Mouse (Mus musculus) intestine, embryonic 15.5 days (tissue): ENCODE results near the gene Hip1r. TPM values are rescaled to one million over a fixed set of nuclear protein-coding genes. Genes with fewer than 3 reads are reported as not detected.

ENCODE experiments used
- ATAC-seq: fragments of 200-750 bp; cut with Nextera tagmentation; 2 replicates; pipeline ENCODE4 v1.8.0; 2017; ENCODE audit warnings: moderate TSS enrichment, moderate library complexity
- H3K27ac ChIP-seq: fragments of 300-500 bp; sonication (generic); 2 replicates; pipeline ENCODE4 v1.5.1; 2015; ENCODE audit warnings: mild to moderate bottlenecking, inconsistent platforms
- H3K27me3 ChIP-seq: fragments of 300-500 bp; sonication (generic); replicated peaks from 2 replicates; pipeline ENCODE4 v1.6.1; 2015; ENCODE audit warnings: inconsistent platforms
- H3K36me3 ChIP-seq: fragments of 300-500 bp; sonication (generic); 2 replicates; pipeline ENCODE4 v1.6.1; 2015; ENCODE audit warnings: inconsistent platforms
- H3K4me1 ChIP-seq: fragments of 300-500 bp; sonication (generic); replicated peaks from 2 replicates; pipeline ENCODE4 v1.6.1; 2015; ENCODE audit warnings: inconsistent platforms
- H3K4me2 ChIP-seq: fragments of 300-500 bp; sonication (generic); replicated peaks from 2 replicates; pipeline ENCODE4 v1.6.1; 2015; ENCODE audit warnings: mild to moderate bottlenecking, inconsistent platforms
- H3K4me3 ChIP-seq: fragments of 300-500 bp; sonication (generic); replicated peaks from 2 replicates; pipeline ENCODE4 v1.5.1; 2015; ENCODE audit warnings: inconsistent platforms
- H3K9ac ChIP-seq: fragments of 300-500 bp; sonication (generic); 2 replicates; pipeline ENCODE4 v1.6.1; 2015; ENCODE audit warnings: inconsistent platforms
- H3K9me3 ChIP-seq: fragments of 300-500 bp; sonication (generic); 2 replicates; pipeline ENCODE4 v1.6.1; 2016; ENCODE audit warnings: inconsistent platforms
- WGBS: fragments of 180-500 bp; shearing (Covaris S2); methylation state at CpG from one replicate; pipeline ENCODE4 v1.1.7; 2015; 5-methylcytosine and 5-hydroxymethylcytosine counted together
- polyA plus RNA-seq: library from polyadenylated mRNA; unstranded; fragments of >200 nt; fragmentation: Nextera tagmentation; extraction: Ambion mirVana; gene quantifications from 2 replicates; pipeline ENCODE4 v1.2.1, GENCODE M21; 2015

The Hip1r gene
- polyA plus RNA-seq, 1 experiment from 2014 or later: 26.0 TPM

- Histone ChIP-seq H3K4me3 (no peak overlapping the region), H3K4me1 (peaks cover 10% of the 10 kb centered on the region; the same call in 1 of the 2 replicates), H3K27me3 (no peaks in the 10 kb centered on the region), H3K27ac (no peak overlapping the region), H3K36me3 (peaks cover 26% of the 10 kb centered on the region; the same call in 1 of the 2 replicates), H3K9me3 (no peaks in the 10 kb centered on the region), H3K9ac (no peak overlapping the region), H3K4me2 (no peak overlapping the region)
- ATAC-seq: no peak
- WGBS: 57% methylated on average over 9 of the region's 9 CpGs
These were observed 27.8 kb downstream of the Hip1r start for GRCm38 (mm10) chr5:124001274-124001673.

- WGBS: 58% methylated on average over 2 of the region's 2 CpGs
- H3K4me3 ChIP-seq: no peak overlapping the region
- no peak overlapping the region for H3K4me2 ChIP-seq
- peaks cover 10% of the 10 kb centered on the region; the same call in 1 of the 2 replicates for H3K4me1 ChIP-seq
- peaks cover 27% of the 10 kb centered on the region for H3K36me3 ChIP-seq
- H3K27me3 ChIP-seq: no peaks in the 10 kb centered on the region
- 0 out of 2 replicates have a peak overlapping the region, but pooled peaks have one; percentile 32 for H3K27ac ChIP-seq
- H3K9ac ChIP-seq: no peak overlapping the region
- H3K9me3 ChIP-seq: no peaks in the 10 kb centered on the region
- no peak for ATAC-seq
These were observed 29.4 kb downstream of the Hip1r start for GRCm38 (mm10) chr5:124002876-124003275.

DNA sequence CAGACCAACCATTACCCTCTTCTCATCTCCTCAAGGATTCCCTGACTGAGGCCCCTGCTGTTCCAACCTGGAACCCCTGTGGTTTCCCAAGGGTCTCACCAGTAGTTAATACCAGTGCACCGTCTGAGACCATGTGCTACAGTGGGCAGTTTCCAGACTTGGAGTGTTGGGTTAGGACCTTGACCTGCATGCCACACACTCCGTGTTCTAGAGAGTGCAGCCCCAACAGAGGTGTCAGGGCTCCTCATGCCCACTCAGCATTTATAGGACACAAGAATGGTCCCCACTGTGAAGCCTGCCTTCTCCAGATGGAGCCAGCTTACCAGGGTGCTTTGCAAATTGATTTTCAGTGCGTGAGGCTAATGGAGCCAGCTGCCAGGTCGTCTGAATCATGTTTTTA is 29.9 kb downstream of the Hip1r start:
- ATAC-seq: no peak
- no peak overlapping the region for H3K9ac ChIP-seq
- WGBS: 71% methylated on average over 4 of the region's 4 CpGs
- 0 out of 2 replicates have a peak overlapping the region, but pooled peaks have one; percentile 32 for H3K27ac ChIP-seq
- no peak overlapping the region for H3K4me2 ChIP-seq
- no peak overlapping the region for H3K4me3 ChIP-seq
- peaks cover 27% of the 10 kb centered on the region for H3K36me3 ChIP-seq
- H3K27me3 ChIP-seq: no peaks in the 10 kb centered on the region
- H3K4me1 ChIP-seq: peaks cover 10% of the 10 kb centered on the region; the same call in 1 of the 2 replicates
- H3K9me3 ChIP-seq: no peaks in the 10 kb centered on the region

DNA sequence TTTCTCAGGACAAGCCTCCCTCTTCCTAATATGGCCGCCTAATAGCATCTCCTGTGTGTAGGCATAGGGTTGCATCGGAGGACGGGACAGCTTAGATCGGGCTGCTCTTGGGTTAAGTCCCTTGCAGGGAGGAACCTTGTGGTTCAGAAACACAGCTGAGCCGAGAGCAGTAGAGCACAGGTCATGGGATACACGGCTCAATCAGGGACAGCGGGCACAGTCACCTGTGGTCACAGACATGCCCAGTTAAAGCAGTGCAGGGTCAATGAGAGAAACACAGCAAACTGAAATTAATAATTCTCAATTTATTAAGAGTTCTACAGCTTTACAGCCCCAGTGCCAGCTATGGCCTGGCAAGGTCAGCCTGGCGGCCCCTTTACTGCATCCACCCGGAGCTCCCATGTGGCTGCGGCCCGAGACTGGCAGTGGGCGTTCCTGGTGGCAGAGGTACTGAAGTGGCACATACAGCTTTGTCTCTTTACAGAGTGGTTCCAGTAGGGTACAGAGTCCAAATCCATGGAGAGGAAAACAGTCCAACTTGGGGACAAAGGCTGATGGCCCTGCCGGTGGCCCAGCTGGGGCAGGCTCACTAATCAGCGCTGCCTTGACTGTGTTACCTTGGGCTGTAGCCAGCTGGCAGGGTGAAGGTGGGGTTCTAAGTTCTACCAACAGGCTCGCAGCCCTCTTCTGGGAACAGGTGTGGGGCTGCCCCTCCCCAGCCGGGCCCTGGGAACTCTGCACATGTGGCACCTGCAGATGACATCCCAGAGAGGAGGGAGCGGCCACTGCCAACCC is 31.1 kb downstream of the Hip1r start:
- peak overlapping the region; percentile 52 for H3K27ac ChIP-seq
- H3K36me3 ChIP-seq: peaks cover 34% of the 10 kb centered on the region
- no peak overlapping the region for H3K9ac ChIP-seq
- WGBS: 85% methylated on average over 17 of the region's 17 CpGs
- H3K27me3 ChIP-seq: no peaks in the 10 kb centered on the region
- no peak overlapping the region for H3K4me3 ChIP-seq
- ATAC-seq: peak; percentile 76
- H3K9me3 ChIP-seq: no peaks in the 10 kb centered on the region
- H3K4me2 ChIP-seq: no peak overlapping the region
- H3K4me1 ChIP-seq: peaks cover 10% of the 10 kb centered on the region; the same call in 1 of the 2 replicates

DNA sequence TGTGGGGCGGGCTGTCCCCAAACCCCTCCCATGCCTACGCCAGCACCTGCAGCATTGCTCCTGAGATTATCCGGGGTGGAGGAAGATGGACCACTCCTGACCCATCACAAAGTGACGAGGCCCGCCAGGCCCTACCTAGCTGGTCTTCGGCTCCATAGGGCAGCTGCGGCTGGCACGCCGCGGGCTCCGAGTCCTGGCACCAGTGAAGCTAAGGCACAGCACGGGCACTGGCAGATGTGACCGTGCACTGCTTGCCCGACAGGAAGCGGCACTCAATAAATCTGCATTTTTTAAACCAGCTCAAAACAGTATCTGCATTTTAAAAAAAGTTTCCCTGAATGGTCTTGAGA is 31.7 kb downstream of the Hip1r start:
- Histone ChIP-seq H3K9ac (no peak overlapping the region), H3K36me3 (peaks cover 37% of the 10 kb centered on the region), H3K4me3 (no peak overlapping the region), H3K4me1 (peaks cover 12% of the 10 kb centered on the region), H3K9me3 (no peaks in the 10 kb centered on the region), H3K27me3 (no peaks in the 10 kb centered on the region), H3K27ac (0 out of 2 replicates have a peak overlapping the region, but pooled peaks have one; percentile 52), H3K4me2 (no peak overlapping the region)
- 91% methylated on average over 15 of the region's 15 CpGs for WGBS
- ATAC-seq: no peak

- H3K27me3 ChIP-seq: no peaks in the 10 kb centered on the region
- no peaks in the 10 kb centered on the region for H3K9me3 ChIP-seq
- no peak for ATAC-seq
- 82% methylated on average over 11 of the region's 11 CpGs for WGBS
- peaks cover 17% of the 10 kb centered on the region for H3K4me1 ChIP-seq
- no peak overlapping the region for H3K9ac ChIP-seq
- no peak overlapping the region for H3K4me2 ChIP-seq
- H3K36me3 ChIP-seq: peaks cover 38% of the 10 kb centered on the region
- H3K4me3 ChIP-seq: no peak overlapping the region
- no peak overlapping the region for H3K27ac ChIP-seq
These were observed 32.2 kb downstream of the Hip1r start for GRCm38 (mm10) chr5:124005591-124005990.

DNA sequence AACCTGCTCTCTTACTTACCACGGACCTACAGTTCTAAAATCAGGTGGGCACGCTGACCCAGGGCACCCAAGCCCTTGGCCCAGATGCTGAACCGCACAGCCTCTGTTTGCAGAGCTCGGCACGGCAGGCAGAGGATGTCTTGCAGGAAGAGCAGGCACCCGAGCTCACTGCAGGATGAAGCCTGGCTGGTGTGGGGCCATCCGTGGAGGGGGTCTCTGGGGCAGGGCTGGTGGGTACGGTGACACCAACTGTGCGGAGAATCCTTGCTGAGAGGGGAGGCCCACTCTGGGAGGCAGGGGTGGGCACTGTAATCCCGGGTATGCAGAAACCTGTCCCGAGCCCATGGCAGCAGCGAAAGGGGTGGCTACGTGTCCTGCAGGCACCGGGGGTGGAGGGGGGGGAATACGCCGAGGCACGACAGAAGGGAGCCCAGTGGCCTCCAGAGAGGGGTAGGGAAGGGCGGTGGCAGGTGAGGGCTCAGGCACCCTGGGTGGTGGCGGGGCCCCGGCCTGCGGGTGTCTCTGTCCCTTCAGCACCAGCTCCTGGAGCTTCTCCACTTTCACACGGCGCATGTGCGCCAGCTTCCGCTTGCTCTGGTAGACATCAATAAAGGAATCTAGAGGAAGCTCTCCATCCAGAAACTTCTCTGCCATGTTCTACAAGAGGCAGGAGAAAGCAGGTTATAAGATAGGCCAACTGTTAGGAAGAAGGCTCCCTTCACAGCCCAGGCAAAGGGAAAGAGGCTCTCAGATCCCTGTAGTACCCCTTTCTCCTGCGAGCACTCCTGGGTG is 32.9 kb downstream of the Hip1r start:
- no peak overlapping the region for H3K27ac ChIP-seq
- H3K4me3 ChIP-seq: no peak overlapping the region
- no peak overlapping the region for H3K9ac ChIP-seq
- H3K36me3 ChIP-seq: peaks cover 38% of the 10 kb centered on the region
- H3K4me1 ChIP-seq: peaks cover 24% of the 10 kb centered on the region
- no peak overlapping the region for H3K4me2 ChIP-seq
- no peaks in the 10 kb centered on the region for H3K9me3 ChIP-seq
- 82% methylated on average over 26 of the region's 26 CpGs for WGBS
- no peak for ATAC-seq
- no peaks in the 10 kb centered on the region for H3K27me3 ChIP-seq

DNA sequence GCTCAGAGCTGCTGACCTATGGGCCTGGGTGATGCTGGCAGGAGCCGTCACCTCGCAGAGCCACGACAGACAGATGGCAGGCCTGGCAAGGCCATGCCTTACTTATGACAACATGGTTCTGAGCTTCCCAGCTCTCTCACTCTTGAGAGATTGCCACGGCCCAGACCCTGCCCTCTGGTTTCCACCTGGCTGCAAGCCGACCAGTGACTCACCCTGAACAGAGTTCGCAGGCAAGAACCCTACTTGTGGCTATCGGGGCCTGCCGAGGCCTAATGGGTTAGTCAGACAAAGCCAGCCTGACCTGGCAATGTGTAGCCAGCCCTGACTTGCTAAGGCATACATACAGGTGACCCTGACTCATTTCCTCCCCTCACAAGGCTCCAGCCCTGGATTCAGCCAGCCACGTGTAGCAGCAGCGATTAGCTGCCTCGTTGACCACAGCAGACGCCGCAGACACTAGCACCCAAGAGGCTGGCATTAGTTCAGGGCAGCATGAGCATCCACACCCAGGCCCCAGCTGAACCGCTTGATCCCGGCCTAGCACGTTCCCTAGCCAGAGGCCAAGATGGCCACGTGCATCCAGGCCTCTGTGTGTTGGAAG is 33.6 kb downstream of the Hip1r start:
- H3K27me3 ChIP-seq: no peaks in the 10 kb centered on the region
- H3K9ac ChIP-seq: no peak overlapping the region
- WGBS: 87% methylated on average over 17 of the region's 17 CpGs
- H3K4me3 ChIP-seq: no peak overlapping the region
- peaks cover 30% of the 10 kb centered on the region for H3K4me1 ChIP-seq
- no peaks in the 10 kb centered on the region for H3K9me3 ChIP-seq
- peak overlapping the region; percentile 32; the same call in 1 of the 2 replicates for H3K27ac ChIP-seq
- no peak for ATAC-seq
- peaks cover 38% of the 10 kb centered on the region for H3K36me3 ChIP-seq
- no peak overlapping the region for H3K4me2 ChIP-seq

DNA sequence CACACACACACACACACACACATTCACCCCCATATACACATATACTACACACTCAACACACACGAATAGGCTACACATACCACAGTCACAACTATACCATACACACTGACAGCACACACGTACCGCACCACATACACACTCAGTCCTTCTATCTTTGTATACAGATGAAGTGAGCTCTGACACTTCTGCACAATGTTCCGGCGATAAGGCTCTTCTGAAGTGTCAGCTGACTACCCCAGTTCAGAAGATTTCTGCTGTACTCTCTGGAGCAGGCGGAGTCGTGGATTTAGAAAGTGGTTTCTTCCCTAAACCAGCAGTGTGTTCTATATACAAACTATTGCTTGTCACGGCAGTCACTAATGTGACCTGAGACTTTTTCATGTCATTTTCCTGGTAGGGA is 36.6 kb downstream of the Hip1r start:
- Histone ChIP-seq H3K4me3 (no peak overlapping the region), H3K4me1 (peaks cover 43% of the 10 kb centered on the region), H3K9ac (no peak overlapping the region), H3K36me3 (peaks cover 27% of the 10 kb centered on the region), H3K4me2 (no peak overlapping the region), H3K27me3 (no peaks in the 10 kb centered on the region), H3K9me3 (no peaks in the 10 kb centered on the region), H3K27ac (peak overlapping the region; percentile 71; the same call in 1 of the 2 replicates)
- no peak for ATAC-seq
- 76% methylated on average over 8 of the region's 8 CpGs for WGBS

DNA sequence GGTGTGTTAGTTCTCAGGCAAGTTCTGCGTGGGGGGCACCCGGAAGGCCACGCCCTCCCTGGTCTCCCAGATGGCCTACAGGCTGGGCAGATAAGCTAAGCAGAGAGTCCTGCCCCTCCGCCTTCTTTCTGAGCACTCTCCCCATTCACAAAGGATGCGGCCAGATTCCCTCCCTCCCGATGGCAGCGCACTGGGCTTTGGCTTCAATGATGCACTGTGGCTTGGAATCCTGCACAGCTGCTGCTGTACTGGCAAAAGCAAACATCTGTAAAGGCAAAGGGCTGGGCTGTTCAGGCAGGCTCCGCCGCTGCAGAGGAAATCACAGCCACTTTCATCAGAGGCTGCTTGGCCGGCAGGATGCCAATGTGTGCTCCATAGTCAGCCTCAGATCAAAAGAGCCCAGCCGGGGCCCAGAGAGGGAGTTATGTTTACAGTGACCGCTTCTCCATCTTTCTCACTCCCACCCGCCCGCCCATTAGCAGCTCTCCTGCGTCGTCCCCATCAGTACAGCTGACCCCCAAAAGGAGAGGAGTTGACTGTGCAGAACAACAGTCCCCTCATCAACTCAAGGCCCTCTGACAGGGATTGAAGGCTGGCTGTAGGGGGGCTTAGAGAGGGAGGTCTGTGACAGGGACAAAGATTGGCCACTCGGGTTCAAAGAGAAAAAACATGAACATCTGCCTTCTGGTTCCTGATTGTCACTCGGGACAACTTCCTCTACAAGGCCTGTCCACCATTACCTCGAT is 37.7 kb downstream of the Hip1r start:
- Histone ChIP-seq H3K4me3 (no peak overlapping the region), H3K4me1 (peaks cover 43% of the 10 kb centered on the region), H3K27me3 (no peaks in the 10 kb centered on the region), H3K9me3 (no peaks in the 10 kb centered on the region), H3K9ac (no peak overlapping the region), H3K27ac (peak overlapping the region; percentile 71), H3K36me3 (peaks cover 21% of the 10 kb centered on the region), H3K4me2 (peak overlapping the region; percentile 40)
- ATAC-seq: peak; percentile 59
- WGBS: 17% methylated on average over 19 of the region's 19 CpGs

GRCm38 (mm10) chr5:124011927-124012326 is 38.5 kb downstream of the Hip1r start:
- peak overlapping the region; percentile 71 for H3K27ac ChIP-seq
- H3K4me1 ChIP-seq: peaks cover 46% of the 10 kb centered on the region
- H3K9ac ChIP-seq: no peak overlapping the region
- H3K4me2 ChIP-seq: peak overlapping the region; percentile 40
- no peaks in the 10 kb centered on the region for H3K27me3 ChIP-seq
- WGBS: 32% methylated on average over 8 of the region's 8 CpGs
- no peak for ATAC-seq
- no peaks in the 10 kb centered on the region for H3K9me3 ChIP-seq
- peaks cover 18% of the 10 kb centered on the region for H3K36me3 ChIP-seq
- no peak overlapping the region for H3K4me3 ChIP-seq
